Mouse (Mus musculus): ENCODE measurements around the gene 5730409E04Rik.

Gene 5730409E04Rik

GRCm38 (mm10) chr4:126609606-126610181 is at the start of gene 5730409E04Rik:
5730409E04Rik (plus strand) TSS chr4:126609818.
- peak; percentile 86 for DNase-seq

- no peak for DNase-seq
These were observed 45.8 kb upstream of the 5730409E04Rik start for GRCm38 (mm10) chr4:126563798-126564197.

DNA sequence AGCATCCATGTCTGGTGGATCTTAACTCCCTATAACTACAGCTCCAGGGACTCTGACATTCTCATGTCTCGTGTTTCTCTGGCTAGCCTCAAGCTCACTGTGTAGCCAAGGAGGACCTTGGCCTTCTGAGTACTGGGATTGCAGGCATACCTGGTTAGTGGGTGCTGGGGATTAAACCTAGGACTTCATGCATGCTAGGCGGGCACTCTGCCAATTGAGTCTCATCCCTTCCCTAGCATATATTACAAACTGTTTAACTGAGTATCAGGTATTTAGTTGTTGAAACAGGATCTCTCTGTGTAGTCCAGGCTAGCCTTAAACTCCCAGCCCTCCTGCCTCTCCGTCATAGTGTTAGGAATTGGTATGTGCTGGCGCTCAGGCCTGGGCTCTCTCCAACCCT is 42.4 kb upstream of the 5730409E04Rik start:
- peak; percentile 39 for DNase-seq

DNA sequence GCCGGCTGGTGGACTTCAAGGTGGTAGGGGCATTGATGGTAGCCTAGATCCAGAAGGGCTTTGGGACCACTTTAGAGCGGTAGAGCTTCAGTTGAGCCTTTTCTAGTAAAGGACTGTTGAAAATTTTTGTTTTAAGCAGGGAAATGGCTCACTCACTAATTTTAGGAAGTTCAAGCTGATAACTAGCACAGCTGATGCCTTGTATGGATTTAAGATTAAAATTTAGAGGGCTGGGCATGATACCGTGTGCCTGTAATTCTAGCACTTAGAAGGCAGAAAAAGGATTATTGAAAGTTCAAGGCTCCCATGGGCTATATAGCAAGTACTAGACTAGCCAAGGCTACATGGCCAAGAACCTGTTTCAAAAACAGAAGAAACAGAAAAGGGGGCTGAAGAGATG is 39.8 kb upstream of the 5730409E04Rik start:
- no peak for DNase-seq

DNA sequence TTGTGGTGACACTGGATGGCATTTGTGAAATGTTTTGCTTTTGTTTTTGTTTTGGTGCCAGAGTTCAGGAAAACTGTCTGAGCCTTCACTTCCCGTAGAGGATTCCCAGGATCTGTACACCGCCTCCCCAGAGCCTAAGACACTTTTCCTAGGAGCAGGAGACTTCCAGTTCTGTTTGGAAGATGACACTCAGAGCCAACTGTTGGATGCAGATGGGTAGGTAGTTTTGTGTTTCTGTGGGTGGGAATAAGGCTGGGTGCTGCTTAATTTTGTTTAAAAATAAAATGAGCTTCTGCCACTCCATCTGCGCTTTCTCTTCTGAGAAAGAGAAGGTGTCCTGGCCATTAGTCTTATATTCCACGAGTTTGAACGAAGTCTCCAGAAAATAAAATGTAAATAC is 33.3 kb upstream of the 5730409E04Rik start:
- no peak for DNase-seq

- DNase-seq, result no peak
These were observed 31.7 kb upstream of the 5730409E04Rik start for GRCm38 (mm10) chr4:126577920-126578319.

- DNase-seq, result no peak
These were observed 30.5 kb upstream of the 5730409E04Rik start for GRCm38 (mm10) chr4:126579077-126579476.

DNA sequence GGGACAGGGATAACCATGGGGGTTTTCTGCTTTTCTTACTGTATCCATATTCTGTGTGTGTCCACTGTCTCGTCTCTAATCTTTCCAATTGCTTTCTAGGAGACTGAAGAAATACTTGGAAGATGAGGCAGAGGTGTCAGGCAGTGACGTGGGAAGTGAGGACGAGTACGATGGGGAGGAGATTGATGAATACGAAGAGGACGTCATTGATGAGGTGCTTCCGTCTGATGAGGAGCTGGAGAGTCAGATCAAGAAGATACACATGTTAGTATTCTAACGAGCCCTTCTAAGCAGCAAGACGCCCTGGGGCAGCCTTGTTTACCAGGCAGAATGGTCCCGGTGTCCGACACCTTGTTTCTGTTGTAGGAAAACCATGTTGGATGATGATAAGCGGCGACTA is 23.9 kb upstream of the 5730409E04Rik start:
- no peak for DNase-seq

DNA sequence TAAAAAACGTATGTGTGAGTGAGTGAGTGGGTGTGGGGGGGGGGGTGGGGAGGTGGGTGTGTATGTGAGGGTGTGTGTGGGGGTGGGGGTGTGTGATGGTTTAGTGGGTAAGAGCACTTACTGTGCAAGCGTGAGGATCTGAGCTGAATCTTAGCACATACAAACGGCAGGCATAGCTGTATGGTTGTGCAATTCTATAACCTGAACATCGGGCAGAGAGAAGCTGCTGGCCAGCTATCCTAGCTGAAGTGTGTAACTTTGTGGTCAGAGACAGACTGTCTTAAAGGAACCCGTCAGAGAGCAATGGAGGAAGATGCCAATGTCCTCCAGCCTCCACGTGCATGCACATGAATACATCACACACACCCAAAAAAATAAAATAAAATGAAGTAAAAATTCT is 17.6 kb upstream of the 5730409E04Rik start:
- DNase-seq, result no peak

DNA sequence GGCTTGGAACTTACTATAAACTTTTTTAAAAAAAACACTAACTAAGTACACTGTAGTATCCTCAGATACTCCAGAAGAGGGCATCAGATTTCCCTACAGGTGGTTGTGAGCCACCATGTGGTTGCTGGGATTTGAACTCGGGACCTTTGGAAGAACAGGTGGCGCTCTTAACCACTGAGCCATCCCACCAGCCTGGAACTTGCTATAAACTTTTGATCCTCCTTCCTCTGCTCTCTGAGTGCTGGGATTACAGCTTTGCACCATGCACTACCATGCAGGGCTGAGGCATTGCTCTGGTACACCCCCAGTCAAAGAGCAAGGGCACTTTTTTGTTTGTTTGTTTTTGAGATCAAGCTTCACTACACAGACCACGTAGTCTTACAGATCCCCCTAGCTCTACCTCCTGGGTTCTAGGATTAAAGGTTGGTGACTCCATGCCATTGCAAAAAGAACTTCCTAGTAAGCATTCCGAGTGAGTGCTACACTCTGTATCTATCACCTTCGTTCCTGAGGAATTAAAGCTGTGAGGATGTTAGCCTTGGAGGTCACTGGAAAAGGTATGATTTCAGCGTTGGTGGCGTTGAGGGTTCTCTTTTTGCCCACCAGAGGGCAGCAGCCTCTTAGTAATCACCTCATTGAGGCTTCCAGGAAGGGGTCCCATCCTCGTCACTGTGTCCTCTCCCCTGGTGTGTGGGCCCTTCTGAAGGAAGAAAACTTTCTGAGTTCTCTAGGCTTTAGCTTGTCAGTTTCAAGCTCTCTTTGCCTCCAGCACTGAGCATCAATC is 9.5 kb upstream of the 5730409E04Rik start:
- DNase-seq, result peak; percentile 79

DNA sequence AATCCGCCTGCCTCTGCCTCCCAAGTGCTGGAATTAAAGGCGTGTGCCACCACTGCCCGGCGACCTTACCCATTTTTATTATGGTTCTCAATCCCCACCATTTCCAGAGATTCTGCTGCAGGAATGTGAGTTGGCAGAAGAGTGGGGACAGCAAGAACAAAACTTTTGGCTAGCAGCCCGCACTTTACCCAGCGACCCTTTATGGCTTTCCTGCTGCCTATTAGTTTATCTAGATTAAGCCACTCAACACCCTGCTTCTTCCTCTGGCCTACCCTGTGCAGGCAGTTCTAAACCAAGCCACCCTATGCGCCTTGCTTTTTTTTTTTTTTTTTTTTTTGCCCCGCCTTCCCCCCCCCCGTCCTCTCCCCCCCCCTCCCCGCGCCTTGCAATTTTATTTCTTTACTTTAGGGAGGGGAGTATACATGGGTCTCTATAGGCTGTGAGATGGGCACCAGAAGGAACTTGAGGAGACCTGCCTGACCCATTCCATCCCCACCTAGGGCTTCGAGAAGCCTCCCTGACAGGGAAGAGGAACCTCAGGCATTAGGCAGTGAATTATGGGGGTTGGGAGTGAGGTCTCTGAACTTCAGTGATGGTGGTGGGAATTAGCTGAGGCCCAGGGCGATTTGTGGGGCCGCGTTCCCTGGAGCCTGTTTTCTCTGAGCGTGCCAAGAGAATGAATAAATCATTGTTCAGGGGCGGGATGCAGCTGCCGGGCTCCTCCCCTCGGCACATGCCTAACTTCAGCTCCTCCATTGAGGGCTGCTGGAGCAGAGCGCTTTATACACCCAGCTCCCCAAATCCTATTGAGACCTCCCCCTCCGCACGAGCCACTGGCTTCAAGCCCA is 7.8 kb upstream of the 5730409E04Rik start:
- DNase-seq, result peak; percentile 73

DNA sequence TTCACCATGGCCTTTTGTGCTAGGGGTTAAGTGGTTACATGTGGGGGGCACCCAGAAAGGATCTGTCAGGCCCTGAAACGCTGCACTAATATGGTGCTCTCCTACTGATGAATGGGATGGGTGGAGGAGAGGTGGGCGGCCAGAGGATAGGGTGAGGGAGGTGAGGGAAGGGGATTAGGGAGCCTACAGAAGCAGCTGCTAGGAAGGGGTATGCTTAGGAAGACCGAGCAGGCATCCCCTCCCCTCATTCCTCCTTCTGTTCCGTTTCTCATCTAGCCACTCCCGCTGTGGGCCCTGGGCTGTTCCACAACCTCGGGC is 7.2 kb upstream of the 5730409E04Rik start:
- no peak for DNase-seq

DNA sequence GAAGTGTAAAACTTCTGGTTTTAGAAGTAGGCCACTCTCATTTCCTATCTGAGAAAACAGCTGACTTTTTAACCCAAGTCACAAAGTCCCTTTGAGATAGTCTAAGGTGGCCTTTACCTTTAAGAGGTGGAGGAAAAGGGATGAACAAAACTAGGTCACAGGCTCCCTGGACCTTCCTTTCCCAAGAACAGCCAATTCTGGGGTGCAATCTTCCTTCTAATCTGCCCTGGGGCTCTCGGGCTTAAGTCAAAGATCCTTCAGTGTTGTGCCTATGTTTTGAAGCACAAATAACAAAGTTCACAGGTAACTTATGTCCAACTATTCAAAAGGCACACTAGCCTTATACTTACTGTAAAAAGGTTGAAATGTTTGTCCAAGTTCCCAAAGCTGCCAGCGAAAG is 5.5 kb upstream of the 5730409E04Rik start:
- DNase-seq, result no peak

DNA sequence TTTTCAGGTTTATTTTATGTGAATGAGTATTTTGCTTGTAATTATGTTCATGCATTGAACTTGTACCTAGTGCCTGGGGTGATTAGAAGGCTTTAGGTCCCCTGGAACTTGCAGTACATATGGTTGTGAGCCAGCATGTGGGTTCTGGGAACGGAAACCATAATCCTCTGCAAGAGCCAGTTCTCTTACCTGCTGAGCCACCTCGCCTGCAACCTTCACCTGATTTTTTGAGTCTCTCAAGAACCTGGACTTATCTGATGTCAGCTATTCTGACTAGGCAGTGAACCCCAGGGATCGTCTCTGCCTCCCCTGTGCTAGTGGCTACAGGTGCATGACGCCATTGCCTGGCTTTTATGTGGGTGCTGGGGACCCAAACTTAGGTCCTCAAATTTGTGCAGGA is 3.9 kb upstream of the 5730409E04Rik start:
- DNase-seq, result no peak

GRCm38 (mm10) chr4:126611991-126612390 is 2.4 kb downstream of the 5730409E04Rik start:
- DNase-seq, result peak; percentile 12

DNA sequence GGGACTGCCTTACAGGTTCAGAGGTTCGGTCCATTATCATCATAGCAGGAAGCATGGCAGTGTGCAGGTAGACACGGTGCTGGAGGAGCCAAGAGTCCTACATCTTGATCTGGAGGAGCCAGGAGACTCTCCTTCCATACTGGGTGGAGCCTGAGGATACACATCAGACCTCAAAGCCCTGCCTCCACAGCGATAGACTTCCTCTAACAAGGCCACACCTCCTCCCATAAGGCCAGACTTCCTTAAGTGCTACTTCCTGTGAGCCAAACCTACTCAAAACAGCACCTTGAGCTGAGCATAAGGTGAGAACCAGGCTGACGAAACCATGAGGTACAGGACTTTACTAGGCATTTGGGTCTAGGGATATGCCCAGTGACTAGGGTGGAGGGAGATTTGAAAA is 6.7 kb downstream of the 5730409E04Rik start:
- DNase-seq, result no peak

GRCm38 (mm10) chr4:126619691-126620330 is 10.2 kb downstream of the 5730409E04Rik start:
- DNase-seq, result peak; percentile 28

- no peak for DNase-seq
These were observed 10.8 kb downstream of the 5730409E04Rik start for GRCm38 (mm10) chr4:126620349-126620874.

DNA sequence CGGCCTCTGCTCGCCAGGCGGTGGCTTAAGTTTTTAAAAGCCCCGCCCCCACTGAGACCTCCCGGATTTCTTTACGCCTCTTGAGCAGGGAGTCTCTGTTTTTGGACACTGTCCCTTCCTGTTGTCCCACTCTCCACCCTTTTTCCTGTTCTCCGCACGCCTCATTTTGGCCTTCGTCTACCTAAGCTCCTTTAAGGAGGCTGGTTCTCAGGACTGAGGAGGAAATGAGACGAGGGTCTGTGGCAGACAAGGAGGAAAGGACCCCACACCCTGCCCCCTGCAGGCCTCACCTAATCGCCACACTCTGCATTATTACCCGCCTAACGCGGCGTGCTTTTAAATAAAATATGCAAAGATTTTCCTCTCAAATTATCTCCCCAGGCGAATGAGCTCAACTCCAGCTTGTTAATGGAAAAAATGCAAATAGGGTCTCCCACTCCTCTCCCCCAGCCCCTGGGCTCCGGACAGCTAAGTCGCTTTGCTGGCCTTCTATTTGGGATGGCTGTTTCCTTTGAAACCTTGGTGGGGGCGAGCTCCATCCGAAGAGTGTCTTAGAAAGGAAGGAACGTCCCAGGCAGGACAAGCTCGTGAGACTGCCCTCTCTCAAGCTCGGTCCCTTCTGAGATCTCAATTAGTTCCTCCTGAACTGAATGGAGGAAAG is 17.5 kb downstream of the 5730409E04Rik start:
- DNase-seq, result peak; percentile 56

DNA sequence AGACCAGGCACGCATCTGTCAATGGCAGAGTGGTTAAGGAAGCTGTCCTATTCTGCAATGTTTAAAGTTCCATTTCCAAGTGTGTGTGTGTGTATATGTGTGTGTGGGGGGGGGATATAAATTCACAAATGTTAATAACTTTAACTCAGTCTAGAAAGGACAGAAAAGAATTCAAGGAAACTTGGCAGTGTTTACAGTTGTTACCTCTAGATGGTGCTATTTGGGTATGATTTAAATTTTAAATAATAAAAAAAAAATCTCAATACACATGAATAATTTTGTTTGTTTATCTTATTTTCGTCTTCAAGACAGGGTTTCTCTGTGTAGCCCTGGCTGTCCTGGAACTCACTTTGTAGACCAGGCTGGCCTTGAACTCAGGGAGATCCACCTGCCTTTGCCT is 22.3 kb downstream of the 5730409E04Rik start:
- no peak for DNase-seq

DNA sequence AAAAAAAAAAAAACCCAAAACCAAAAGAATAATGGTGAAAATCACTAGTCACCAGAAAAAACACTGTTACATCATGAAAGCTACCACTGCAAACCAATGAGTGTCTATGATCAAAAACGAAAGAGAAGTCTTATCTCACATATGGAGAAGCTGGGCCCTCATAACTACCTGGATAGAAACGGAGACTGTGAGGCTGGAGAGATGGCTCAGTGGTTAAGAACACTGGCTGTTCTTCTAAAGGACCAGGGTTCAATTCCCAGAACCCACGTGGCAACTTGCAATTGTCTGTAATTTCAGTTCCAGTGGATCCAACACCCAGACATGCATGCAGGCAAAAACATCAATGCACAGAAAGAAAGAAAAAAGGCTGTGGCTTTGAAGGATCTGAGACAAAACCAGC is 23.1 kb downstream of the 5730409E04Rik start:
- DNase-seq, result no peak

- DNase-seq, result no peak
These were observed 26.7 kb downstream of the 5730409E04Rik start for GRCm38 (mm10) chr4:126636330-126636729.

Measured in kidney, postnatal 10 days (tissue).